Mouse (Mus musculus) intestine, embryonic 14.5 days (tissue): Measurements from ENCODE around the gene Susd4. TPM values are rescaled to one million over a fixed set of nuclear protein-coding genes. Genes with fewer than 3 reads are reported as not detected.

Experiments
- polyA plus RNA-seq: library from polyadenylated mRNA; unstranded; fragments of >200 nt; fragmentation: Nextera tagmentation; extraction: Ambion mirVana; gene quantifications from 2 replicates; pipeline ENCODE4 v1.2.1, GENCODE M21; 2014

Gene Susd4
- polyA plus RNA-seq, 1 experiment from 2014 or later: 24.5 TPM

Other genes with a start within 250 kb of the Susd4 start
- 89.9 and 94.5 TPM in 2 replicates for gene Capn2, start 246.3 kb upstream of the Susd4 start, polyA plus RNA-seq
- gene Capn8, start 198.9 kb upstream of the Susd4 start, polyA plus RNA-seq: 1.8 and 2.1 TPM in 2 replicates
- gene Ccdc185, start 14.7 kb upstream of the Susd4 start, polyA plus RNA-seq: not detected in 2 replicates
- 5.7 and 6.8 TPM in 2 replicates for gene Tlr5, start 190.9 kb downstream of the Susd4 start, polyA plus RNA-seq